Comparison of ENCODE assay signal across 8 mouse cellular contexts in genomic region chr8:44937905-44938642, GRCm38 (mm10). TPM values are rescaled to one million over a fixed set of nuclear protein-coding genes. Genes with fewer than 3 reads are reported as not detected.
DNase-seq lines count a peak whose midpoint lies in the region; ATAC-seq and TF ChIP-seq lines count a peak whose summit lies in the region.

No protein-coding gene starts in this region.

- 2% methylated on average over 87 of the region's 87 CpGs for WGBS in spleen, adult 2 months
- WGBS in forebrain, embryonic 13.5 days, result under 1% methylated on average over 81 of the region's 87 CpGs
- under 1% methylated on average over 86 of the region's 87 CpGs for WGBS in heart, embryonic 15.5 days
- under 1% methylated on average over 84 of the region's 87 CpGs for WGBS in midbrain, embryonic 16.5 days
- WGBS in stomach, embryonic 16.5 days, result 0% methylated on average over 87 of the region's 87 CpGs

- no peak overlapping the region for H3K27ac ChIP-seq in spleen, adult 2 months (ENCODE audit: insufficient read depth, low read length)
- peak overlapping the region; percentile 83 for H3K27ac ChIP-seq in forebrain, embryonic 13.5 days
- peak overlapping the region; percentile 96 for H3K27ac ChIP-seq in heart, embryonic 15.5 days
- peak overlapping the region; percentile 81 for H3K27ac ChIP-seq in midbrain, embryonic 16.5 days (ENCODE audit: low read length)
- H3K27ac ChIP-seq in stomach, embryonic 16.5 days (ENCODE audit: low read length), result peak overlapping the region; percentile 93

- H3K9ac ChIP-seq in forebrain, embryonic 13.5 days, result peak overlapping the region; percentile 75
- peak overlapping the region; percentile 90 for H3K9ac ChIP-seq in heart, embryonic 15.5 days
- H3K9ac ChIP-seq in midbrain, embryonic 16.5 days (ENCODE audit: low read depth, low read length), result peak overlapping the region; percentile 69
- H3K9ac ChIP-seq in stomach, embryonic 16.5 days (ENCODE audit: low read length), result peak overlapping the region; percentile 93

- H3K27me3 ChIP-seq in spleen, adult 2 months (ENCODE audit: control insufficient read depth, insufficient read depth, low read length), result peaks cover 18% of the 10 kb centered on the region
- H3K27me3 ChIP-seq in forebrain, embryonic 13.5 days, result no peaks in the 10 kb centered on the region
- no peaks in the 10 kb centered on the region for H3K27me3 ChIP-seq in heart, embryonic 15.5 days
- no peaks in the 10 kb centered on the region for H3K27me3 ChIP-seq in midbrain, embryonic 16.5 days (ENCODE audit: control insufficient read depth, insufficient read depth, low read depth, low read length)
- no peaks in the 10 kb centered on the region for H3K27me3 ChIP-seq in stomach, embryonic 16.5 days (ENCODE audit: control insufficient read depth, insufficient read depth, low read length)

- TF ChIP-seq POLR2A in spleen, adult 2 months (IDR thresholded peaks at IDR 0.05; ENCODE audit: low read depth, low read length), result no peak

- no peaks in the 10 kb centered on the region for H3K9me3 ChIP-seq in forebrain, embryonic 13.5 days (replicated peaks)
- H3K9me3 ChIP-seq in heart, embryonic 15.5 days (replicated peaks), result no peaks in the 10 kb centered on the region
- H3K9me3 ChIP-seq in midbrain, embryonic 16.5 days (replicated peaks; ENCODE audit: control insufficient read depth, low read length, poor library complexity, severe bottlenecking), result no peaks in the 10 kb centered on the region
- H3K9me3 ChIP-seq in stomach, embryonic 16.5 days (replicated peaks; ENCODE audit: control insufficient read depth, low read length), result no peaks in the 10 kb centered on the region

- H3K36me3 ChIP-seq in spleen, adult 2 months (ENCODE audit: control insufficient read depth, insufficient read depth, low read length), result no peaks in the 10 kb centered on the region
- H3K36me3 ChIP-seq in forebrain, embryonic 13.5 days (ENCODE audit: poor library complexity, severe bottlenecking), result peaks cover 5% of the 10 kb centered on the region; the same call in 1 of the 2 replicates
- no peaks in the 10 kb centered on the region for H3K36me3 ChIP-seq in heart, embryonic 15.5 days
- H3K36me3 ChIP-seq in midbrain, embryonic 16.5 days (ENCODE audit: control insufficient read depth, insufficient read depth, low read length), result no peaks in the 10 kb centered on the region
- H3K36me3 ChIP-seq in stomach, embryonic 16.5 days (ENCODE audit: control insufficient read depth, insufficient read depth, low read length), result no peaks in the 10 kb centered on the region; the same call in 1 of the 2 replicates

- TF ChIP-seq CTCF in spleen, adult 2 months (IDR thresholded peaks at IDR 0.05; ENCODE audit: extremely low read depth, insufficient read depth, insufficient read length, insufficient replicate concordance), result no peak

- peak overlapping the region; percentile 85 for H3K4me2 ChIP-seq in forebrain, embryonic 13.5 days
- H3K4me2 ChIP-seq in heart, embryonic 15.5 days, result peak overlapping the region; percentile 90
- H3K4me2 ChIP-seq in midbrain, embryonic 16.5 days (ENCODE audit: low read length), result peak overlapping the region; percentile 85
- peak overlapping the region; percentile 78 for H3K4me2 ChIP-seq in stomach, embryonic 16.5 days (ENCODE audit: low read depth, low read length)

- DNase-seq in spleen, adult 2 months (ENCODE audit: low read depth in 1 of 2, low spot score in 2 of 2), result peak in 1 of 2 experiments; percentile 6
- DNase-seq in spleen, adult 12 weeks (ENCODE audit: low spot score), result no peak
- DNase-seq in kidney, postnatal 10 days, result peak; percentile 97
- DNase-seq in liver, result peak; percentile 83

- H3K4me3 ChIP-seq in spleen, adult 2 months (ENCODE audit: extremely low read depth, insufficient read depth, insufficient read length), result peak overlapping the region; percentile 16; the same call in 1 of the 2 replicates
- peak overlapping the region; percentile 78 for H3K4me3 ChIP-seq in forebrain, embryonic 13.5 days
- H3K4me3 ChIP-seq in heart, embryonic 15.5 days, result peak overlapping the region; percentile 89
- peak overlapping the region; percentile 80 for H3K4me3 ChIP-seq in midbrain, embryonic 16.5 days (ENCODE audit: low read depth, low read length)
- peak overlapping the region; percentile 89 for H3K4me3 ChIP-seq in stomach, embryonic 16.5 days (replicated peaks; ENCODE audit: low read length)

- no peaks in the 10 kb centered on the region for H3K4me1 ChIP-seq in spleen, adult 2 months (ENCODE audit: control insufficient read depth, insufficient read depth, insufficient read length)
- peaks cover 21% of the 10 kb centered on the region for H3K4me1 ChIP-seq in forebrain, embryonic 13.5 days
- H3K4me1 ChIP-seq in heart, embryonic 15.5 days (replicated peaks), result peaks cover 16% of the 10 kb centered on the region
- peaks cover 7% of the 10 kb centered on the region; the same call in 1 of the 2 replicates for H3K4me1 ChIP-seq in midbrain, embryonic 16.5 days (ENCODE audit: control insufficient read depth, insufficient read depth, low read length)
- H3K4me1 ChIP-seq in stomach, embryonic 16.5 days (ENCODE audit: control insufficient read depth, insufficient read depth, low read length), result peaks cover 12% of the 10 kb centered on the region

- peak; percentile 84 for ATAC-seq in forebrain, embryonic 13.5 days
- ATAC-seq in heart, embryonic 15.5 days (replicated peaks; ENCODE audit: insufficient number of reproducible peaks, insufficient read depth, low FRiP score, low read depth), result peak; percentile 85
- ATAC-seq in midbrain, embryonic 16.5 days, result peak; percentile 81
- peak; percentile 86 for ATAC-seq in stomach, embryonic 16.5 days (ENCODE audit: insufficient read depth, low FRiP score)

RNA-seq across cellular contexts. Expression of gene Fat1, which starts 2.8 kb away (rescaled TPM):
- 2.0 and 2.4 TPM in 2 replicates for polyA plus RNA-seq in spleen, adult 2 months (2012; rRNA removed)
- polyA plus RNA-seq in forebrain, embryonic 13.5 days (2015; fragmentation: Nextera tagmentation; extraction: Ambion mirVana), result 10.0 and 14.2 TPM in 2 replicates
- 10.9 and 11.9 TPM in 2 replicates for polyA plus RNA-seq in heart, embryonic 15.5 days (2015; fragmentation: Nextera tagmentation; extraction: Ambion mirVana)
- 9.8 and 13.9 TPM in 2 replicates for polyA plus RNA-seq in midbrain, embryonic 16.5 days (2015; fragmentation: Nextera tagmentation; extraction: Ambion mirVana)
- 20.2 and 20.8 TPM in 2 replicates for polyA plus RNA-seq in stomach, embryonic 16.5 days (2015; fragmentation: Nextera tagmentation; extraction: Ambion mirVana)

Comparison
In these comparisons a context has a peak if more than half of its experiments do, and no peak if none do; other contexts are left out.
1. H3K4me3 ChIP-seq: peak in every context shown above with its lines; median percentile 89 in heart, embryonic 15.5 days; 89 in stomach, embryonic 16.5 days; 80 in midbrain, embryonic 16.5 days; 78 in forebrain, embryonic 13.5 days; 16 in spleen, adult 2 months.